Comparison of ENCODE assay signal across 13 mouse cellular contexts in the genomic region with DNA sequence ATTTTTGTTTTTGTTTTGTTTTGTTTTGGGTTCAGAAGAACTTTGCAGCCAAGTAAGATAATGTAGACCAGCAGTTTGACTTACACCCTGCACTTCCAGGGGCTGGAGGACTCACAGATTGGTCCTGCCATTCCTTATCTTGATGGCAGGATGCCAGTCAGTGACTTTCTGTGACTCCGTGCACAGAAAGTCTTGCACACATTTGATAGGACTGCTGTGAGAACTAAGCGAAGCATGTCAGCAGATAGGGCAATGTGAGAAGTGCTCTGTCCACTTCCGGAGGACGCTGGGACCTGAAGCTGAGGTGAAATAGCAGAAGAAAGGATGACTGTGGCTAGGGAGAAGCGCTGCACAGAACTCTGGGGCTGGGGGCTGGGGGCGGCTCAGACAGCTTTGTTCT. TPM values are rescaled to one million over a fixed set of nuclear protein-coding genes. Genes with fewer than 3 reads are reported as not detected.
DNase-seq lines count a peak whose midpoint lies in the region; ATAC-seq and TF ChIP-seq lines count a peak whose summit lies in the region.
"Had no signal": no experiment of that assay in that cellular context is flagged by ENCODE, and none has a peak within 500 bp of the region (broad histone marks: within the 10 kb centered on the region; RNA-seq: fewer than 3 reads in every experiment).

No protein-coding gene starts in this region.

- peak; percentile 62; the same call in 1 of the 2 replicates for ATAC-seq in heart, embryonic 15.5 days (replicated peaks; ENCODE audit: insufficient number of reproducible peaks, insufficient read depth, low FRiP score, low read depth)
- ATAC-seq in liver, postnatal 0 days: peak; percentile 67
- no peak for ATAC-seq in lung, postnatal 0 days
- ATAC-seq: midbrain, embryonic 15.5 days had no signal

- H3K27me3 ChIP-seq in heart, embryonic 10.5 days (ENCODE audit: insufficient read depth, poor library complexity, severe bottlenecking): no peaks in the 10 kb centered on the region
- H3K27me3 ChIP-seq in heart, embryonic 15.5 days: no peaks in the 10 kb centered on the region
- no peaks in the 10 kb centered on the region for H3K27me3 ChIP-seq in liver, postnatal 0 days (ENCODE audit: insufficient read depth, low read length)
- H3K27me3 ChIP-seq in lung, postnatal 0 days (replicated peaks; ENCODE audit: insufficient read depth, low read length): no peaks in the 10 kb centered on the region
- H3K27me3 ChIP-seq: embryonic facial prominence, embryonic 15.5 days; midbrain, embryonic 15.5 days; neural tube, embryonic 12.5 days had no signal

- no peak for DNase-seq in heart, embryonic 10.5 days (ENCODE audit: low spot score)
- DNase-seq in heart, postnatal 25 days (ENCODE audit: low spot score): no peak
- peak; percentile 18 for DNase-seq in adipocyte (ENCODE audit: low spot score)
- peak; percentile 33 for DNase-seq in liver, postnatal 0 days
- no peak for DNase-seq in gastrocnemius, adult 8-10 months (ENCODE audit: low spot score in 2 of 2)
- DNase-seq in lung, postnatal 0 days (ENCODE audit: low spot score): no peak
- DNase-seq: cerebellum, postnatal 14 days; kidney, postnatal 36 days; lung, adult 18-20 months had no signal

- TF ChIP-seq EP300 in liver, postnatal 0 days (IDR thresholded peaks at IDR 0.05; ENCODE audit: low read depth): peak; percentile 72
- no peak for TF ChIP-seq EP300 in lung, postnatal 0 days (IDR thresholded peaks at IDR 0.05)

- H3K4me2 ChIP-seq in heart, embryonic 15.5 days: peak overlapping the region; percentile 48
- peak overlapping the region; percentile 40 for H3K4me2 ChIP-seq in liver, postnatal 0 days (ENCODE audit: low read depth, low read length)
- no peak overlapping the region for H3K4me2 ChIP-seq in lung, postnatal 0 days (replicated peaks; ENCODE audit: low read depth, low read length)
- H3K4me2 ChIP-seq: embryonic facial prominence, embryonic 15.5 days; midbrain, embryonic 15.5 days; neural tube, embryonic 12.5 days had no signal

- no peaks in the 10 kb centered on the region for H3K9me3 ChIP-seq in heart, embryonic 10.5 days
- no peaks in the 10 kb centered on the region for H3K9me3 ChIP-seq in heart, embryonic 15.5 days (replicated peaks)
- no peaks in the 10 kb centered on the region for H3K9me3 ChIP-seq in liver, postnatal 0 days (ENCODE audit: low read length)
- no peaks in the 10 kb centered on the region for H3K9me3 ChIP-seq in lung, postnatal 0 days (ENCODE audit: low read length)
- H3K9me3 ChIP-seq: embryonic facial prominence, embryonic 15.5 days; midbrain, embryonic 15.5 days; neural tube, embryonic 12.5 days had no signal

- intact Hi-C loops in heart, postnatal 25 days (cut with DNase I): no loop called here

- H3K9ac ChIP-seq in heart, embryonic 15.5 days: no peak overlapping the region
- H3K9ac ChIP-seq in liver, postnatal 0 days (replicated peaks): no peak overlapping the region
- H3K9ac ChIP-seq in lung, postnatal 0 days (replicated peaks; ENCODE audit: low read depth): no peak overlapping the region
- H3K9ac ChIP-seq: embryonic facial prominence, embryonic 15.5 days; midbrain, embryonic 15.5 days; neural tube, embryonic 12.5 days had no signal

- peaks cover 50% of the 10 kb centered on the region for H3K4me1 ChIP-seq in heart, embryonic 10.5 days
- peaks cover 47% of the 10 kb centered on the region for H3K4me1 ChIP-seq in heart, embryonic 15.5 days (replicated peaks)
- peaks cover 15% of the 10 kb centered on the region for H3K4me1 ChIP-seq in liver, postnatal 0 days (ENCODE audit: insufficient read depth)
- H3K4me1 ChIP-seq in lung, postnatal 0 days (ENCODE audit: insufficient read depth, low read depth, low read length): peaks cover 2% of the 10 kb centered on the region; the same call in 1 of the 2 replicates

- no peak for TF ChIP-seq CTCF in liver, postnatal 0 days (IDR thresholded peaks at IDR 0.05; ENCODE audit: low read depth)
- no peak for TF ChIP-seq CTCF in lung, postnatal 0 days (IDR thresholded peaks at IDR 0.05)

- H3K36me3 ChIP-seq in heart, embryonic 10.5 days: peaks cover 24% of the 10 kb centered on the region; the same call in 1 of the 2 replicates
- H3K36me3 ChIP-seq in heart, embryonic 15.5 days: peaks cover 12% of the 10 kb centered on the region; the same call in 1 of the 2 replicates
- H3K36me3 ChIP-seq in liver, postnatal 0 days (replicated peaks; ENCODE audit: insufficient read depth, low read length): peaks cover 20% of the 10 kb centered on the region
- no peaks in the 10 kb centered on the region for H3K36me3 ChIP-seq in lung, postnatal 0 days (ENCODE audit: insufficient read depth, low read length)

- H3K27ac ChIP-seq in heart, embryonic 10.5 days: peak overlapping the region; percentile 29; the same call in 1 of the 2 replicates
- peak overlapping the region; percentile 71 for H3K27ac ChIP-seq in heart, embryonic 15.5 days
- no peak overlapping the region for H3K27ac ChIP-seq in liver, postnatal 0 days (ENCODE audit: low read depth)
- H3K27ac ChIP-seq in lung, postnatal 0 days (ENCODE audit: low read length): no peak overlapping the region
- H3K27ac ChIP-seq: embryonic facial prominence, embryonic 15.5 days; midbrain, embryonic 15.5 days; neural tube, embryonic 12.5 days had no signal

- no peak overlapping the region for H3K4me3 ChIP-seq in heart, embryonic 10.5 days
- H3K4me3 ChIP-seq in heart, embryonic 15.5 days: no peak overlapping the region
- no peak overlapping the region for H3K4me3 ChIP-seq in liver, postnatal 0 days (ENCODE audit: low read depth, low read length)
- H3K4me3 ChIP-seq in lung, postnatal 0 days (ENCODE audit: low read depth, low read length): no peak overlapping the region
- H3K4me3 ChIP-seq: embryonic facial prominence, embryonic 15.5 days; midbrain, embryonic 15.5 days; neural tube, embryonic 12.5 days had no signal

- 49% methylated on average over 6 of the region's 6 CpGs for WGBS in heart, embryonic 10.5 days
- WGBS in heart, embryonic 15.5 days: 25% methylated on average over 6 of the region's 6 CpGs
- WGBS in liver, postnatal 0 days (ENCODE audit: insufficient replicate concordance): 53% methylated on average over 6 of the region's 6 CpGs
- WGBS in lung, postnatal 0 days: 58% methylated on average over 6 of the region's 6 CpGs

RNA-seq across cellular contexts. Expression of a gene that starts 5.7 kb away (rescaled TPM):
- polyA plus RNA-seq in heart, embryonic 10.5 days (2016; fragmentation: Nextera tagmentation; extraction: Ambion mirVana): 75.3 and 98.3 TPM in 2 replicates
- 10 to 100 TPM; 16.5 to 20.7 TPM for total RNA-seq in heart, postnatal 25 days (2021)
- 56.8 and 60.9 TPM in 2 replicates for polyA plus RNA-seq in heart, embryonic 15.5 days (2015; fragmentation: Nextera tagmentation; extraction: Ambion mirVana)
- 40.8 and 43.4 TPM in 2 replicates for polyA plus RNA-seq in liver, postnatal 0 days (2015; fragmentation: Nextera tagmentation; extraction: Ambion mirVana)
- total RNA-seq in gastrocnemius, adult 8-10 months (2022): 1 to 10 TPM; 6.0 to 6.8 (median 6.7) TPM
- 38.1 and 39.5 TPM in 2 replicates for polyA plus RNA-seq in lung, postnatal 0 days (2015; fragmentation: Nextera tagmentation; extraction: Ambion mirVana)

Comparison
In these comparisons a context has a peak if more than half of its experiments do, and no peak if none do; other contexts are left out.
1. DNase-seq: peak in adipocyte (single experiment) and liver, postnatal 0 days (single experiment); none in heart, embryonic 10.5 days (single experiment), heart, postnatal 25 days (single experiment), gastrocnemius, adult 8-10 months (0 of 2) and lung, postnatal 0 days (single experiment).
2. H3K27ac ChIP-seq: peak in heart, embryonic 10.5 days (single experiment) and heart, embryonic 15.5 days (single experiment); none in liver, postnatal 0 days (single experiment) and lung, postnatal 0 days (single experiment).